Mouse (Mus musculus): Measurements from ENCODE around the gene Ldlrad3. TPM values are rescaled to one million over a fixed set of nuclear protein-coding genes. Genes with fewer than 3 reads are reported as not detected.

Gene Ldlrad3
- polyA plus RNA-seq, 1 experiment from 2014 or later: 31.2 TPM

GRCm38 (mm10) chr2:102052353-102052752, 133.8 kb downstream of the Ldlrad3 start:
- Histone ChIP-seq H3K4me2 (no peak overlapping the region), H3K4me1 (peaks cover 30% of the 10 kb centered on the region), H3K27ac (no peak overlapping the region), H3K4me3 (no peak overlapping the region), H3K27me3 (replicated peaks) (no peaks in the 10 kb centered on the region), H3K36me3 (replicated peaks) (no peaks in the 10 kb centered on the region), H3K9ac (no peak overlapping the region), H3K9me3 (no peaks in the 10 kb centered on the region)
- 70% methylated on average over 6 of the region's 6 CpGs for WGBS
- no peak for ATAC-seq (replicated peaks)

- Histone ChIP-seq H3K27me3 (replicated peaks) (no peaks in the 10 kb centered on the region), H3K27ac (peak overlapping the region; percentile 45), H3K9me3 (no peaks in the 10 kb centered on the region), H3K36me3 (replicated peaks) (no peaks in the 10 kb centered on the region), H3K9ac (no peak overlapping the region), H3K4me1 (peaks cover 30% of the 10 kb centered on the region), H3K4me2 (no peak overlapping the region), H3K4me3 (no peak overlapping the region)
- 38% methylated on average over 10 of the region's 10 CpGs for WGBS
- peak; percentile 53 for ATAC-seq (replicated peaks)
Observed at GRCm38 (mm10) chr2:102049866-102050550, 136.2 kb downstream of the Ldlrad3 start.

GRCm38 (mm10) chr2:102048296-102049175, 137.6 kb downstream of the Ldlrad3 start:
- Histone ChIP-seq H3K9ac (no peak overlapping the region), H3K4me3 (no peak overlapping the region), H3K4me2 (no peak overlapping the region), H3K27me3 (replicated peaks) (no peaks in the 10 kb centered on the region), H3K27ac (no peak overlapping the region), H3K9me3 (no peaks in the 10 kb centered on the region), H3K36me3 (replicated peaks) (no peaks in the 10 kb centered on the region), H3K4me1 (peaks cover 30% of the 10 kb centered on the region)
- WGBS: 47% methylated on average over 16 of the region's 16 CpGs
- ATAC-seq (replicated peaks): no peak

- no peak overlapping the region for H3K27ac ChIP-seq
- no peak overlapping the region for H3K4me2 ChIP-seq
- H3K27me3 ChIP-seq (replicated peaks): no peaks in the 10 kb centered on the region
- WGBS: 95% methylated on average over 7 of the region's 7 CpGs
- no peak for ATAC-seq (replicated peaks)
- no peak overlapping the region for H3K9ac ChIP-seq
- no peaks in the 10 kb centered on the region for H3K9me3 ChIP-seq
- no peaks in the 10 kb centered on the region for H3K36me3 ChIP-seq (replicated peaks)
- H3K4me1 ChIP-seq: peaks cover 30% of the 10 kb centered on the region
- H3K4me3 ChIP-seq: no peak overlapping the region
Observed at GRCm38 (mm10) chr2:102046481-102046880, 139.7 kb downstream of the Ldlrad3 start.

- Histone ChIP-seq H3K36me3 (replicated peaks) (no peaks in the 10 kb centered on the region), H3K4me2 (no peak overlapping the region), H3K9ac (no peak overlapping the region), H3K27ac (no peak overlapping the region), H3K27me3 (replicated peaks) (no peaks in the 10 kb centered on the region), H3K9me3 (no peaks in the 10 kb centered on the region), H3K4me3 (no peak overlapping the region), H3K4me1 (peaks cover 35% of the 10 kb centered on the region)
- no peak for ATAC-seq (replicated peaks)
- 91% methylated on average over 5 of the region's 5 CpGs for WGBS
Observed at GRCm38 (mm10) chr2:102040456-102040855, 145.7 kb downstream of the Ldlrad3 start.

- Histone ChIP-seq H3K27me3 (replicated peaks) (no peaks in the 10 kb centered on the region), H3K4me3 (no peak overlapping the region), H3K27ac (no peak overlapping the region), H3K9ac (no peak overlapping the region), H3K36me3 (replicated peaks) (no peaks in the 10 kb centered on the region), H3K4me1 (peaks cover 35% of the 10 kb centered on the region), H3K4me2 (no peak overlapping the region), H3K9me3 (no peaks in the 10 kb centered on the region)
- no peak for ATAC-seq (replicated peaks)
- 95% methylated on average over 2 of the region's 2 CpGs for WGBS
Observed at GRCm38 (mm10) chr2:102040011-102040410, 146.2 kb downstream of the Ldlrad3 start.

- Histone ChIP-seq H3K9ac (no peak overlapping the region), H3K27me3 (replicated peaks) (no peaks in the 10 kb centered on the region), H3K36me3 (replicated peaks) (no peaks in the 10 kb centered on the region), H3K4me3 (no peak overlapping the region), H3K4me1 (peaks cover 40% of the 10 kb centered on the region), H3K4me2 (no peak overlapping the region), H3K9me3 (no peaks in the 10 kb centered on the region), H3K27ac (peak overlapping the region; percentile 77; the same call in 1 of the 2 replicates)
- WGBS: 92% methylated on average over 7 of the region's 7 CpGs
- no peak for ATAC-seq (replicated peaks)
Observed at GRCm38 (mm10) chr2:102038895-102039667, 147.1 kb downstream of the Ldlrad3 start.

GRCm38 (mm10) chr2:102038229-102038894, 147.8 kb downstream of the Ldlrad3 start:
- Histone ChIP-seq H3K4me3 (no peak overlapping the region), H3K27ac (peak overlapping the region; percentile 77), H3K4me1 (peaks cover 47% of the 10 kb centered on the region), H3K4me2 (no peak overlapping the region), H3K36me3 (replicated peaks) (no peaks in the 10 kb centered on the region), H3K9ac (no peak overlapping the region), H3K27me3 (replicated peaks) (no peaks in the 10 kb centered on the region), H3K9me3 (no peaks in the 10 kb centered on the region)
- peak; percentile 55 for ATAC-seq (replicated peaks)
- 18% methylated on average over 10 of the region's 10 CpGs for WGBS

GRCm38 (mm10) chr2:102036665-102037511, 149.3 kb downstream of the Ldlrad3 start:
- Histone ChIP-seq H3K27ac (peak overlapping the region; percentile 77), H3K27me3 (replicated peaks) (no peaks in the 10 kb centered on the region), H3K4me3 (no peak overlapping the region), H3K9ac (peak overlapping the region; percentile 39; the same call in 1 of the 2 replicates), H3K9me3 (no peaks in the 10 kb centered on the region), H3K4me2 (0 out of 2 replicates have a peak overlapping the region, but pooled peaks have one; percentile 3), H3K4me1 (peaks cover 58% of the 10 kb centered on the region), H3K36me3 (replicated peaks) (no peaks in the 10 kb centered on the region)
- peak; percentile 69 for ATAC-seq (replicated peaks)
- 42% methylated on average over 18 of the region's 18 CpGs for WGBS

GRCm38 (mm10) chr2:102034513-102034879, 151.7 kb downstream of the Ldlrad3 start:
- H3K9me3 ChIP-seq: no peaks in the 10 kb centered on the region
- ATAC-seq (replicated peaks): no peak
- no peak overlapping the region for H3K4me2 ChIP-seq
- WGBS: 74% methylated on average over 11 of the region's 11 CpGs
- no peaks in the 10 kb centered on the region for H3K36me3 ChIP-seq (replicated peaks)
- H3K4me3 ChIP-seq: no peak overlapping the region
- no peak overlapping the region for H3K9ac ChIP-seq
- H3K4me1 ChIP-seq: peaks cover 63% of the 10 kb centered on the region
- no peak overlapping the region for H3K27ac ChIP-seq
- no peaks in the 10 kb centered on the region for H3K27me3 ChIP-seq (replicated peaks)

Data from midbrain, embryonic 15.5 days (tissue).